8 mouse cellular contexts compared by ENCODE assay signal in the genomic region with DNA sequence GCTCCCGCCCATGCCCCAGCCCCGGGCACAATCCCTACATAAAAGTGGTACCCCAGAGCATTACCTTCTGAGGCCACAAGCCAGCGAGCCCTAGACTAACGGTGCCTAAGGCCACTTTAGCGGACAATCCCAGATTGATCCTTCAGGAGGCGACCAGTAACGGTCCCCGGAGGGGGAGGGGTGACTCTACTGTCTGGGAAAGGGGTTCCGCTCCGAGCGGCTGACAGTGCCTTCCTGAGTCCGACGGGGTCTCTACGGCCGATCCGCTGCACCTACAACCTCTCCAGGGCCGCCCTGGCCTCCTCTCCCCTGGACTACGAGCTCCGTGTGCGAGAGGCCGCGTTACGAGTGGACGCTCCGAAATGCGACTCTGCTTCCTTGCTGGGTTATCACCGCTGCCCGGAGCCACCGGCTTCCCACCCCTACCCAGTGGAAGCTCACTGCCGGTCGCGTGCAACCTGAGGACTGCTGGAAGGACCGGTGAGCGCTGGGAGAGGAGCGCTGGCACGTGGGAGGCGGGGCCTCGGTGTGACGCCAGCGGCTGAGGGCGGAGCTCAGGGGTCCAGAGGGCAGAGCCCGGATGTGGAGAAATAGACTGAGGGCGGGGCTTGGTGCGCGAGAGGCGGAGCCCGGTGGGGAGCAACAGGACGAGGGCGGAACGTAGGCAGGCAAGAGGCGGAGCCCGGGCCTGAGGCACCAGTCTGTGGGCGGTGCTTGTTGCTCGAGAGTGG. TPM values are rescaled to one million over a fixed set of nuclear protein-coding genes. Genes with fewer than 3 reads are reported as not detected.
DNase-seq lines count a peak whose midpoint lies in the region; ATAC-seq and TF ChIP-seq lines count a peak whose summit lies in the region.

No protein-coding gene starts in this region.

- H3K4me2 ChIP-seq in forebrain, embryonic 15.5 days (replicated peaks) = peak overlapping the region; percentile 91

- no peak for TF ChIP-seq CTCF in lung, adult 2 months (IDR thresholded peaks at IDR 0.05; ENCODE audit: insufficient read depth, low read length)

- WGBS in forebrain, embryonic 15.5 days = under 1% methylated on average over 54 of the region's 54 CpGs
- under 1% methylated on average over 54 of the region's 54 CpGs for WGBS in lung, adult 2 months

- ATAC-seq in forebrain, embryonic 15.5 days (replicated peaks) = peak; percentile 99
- peak; percentile 99 for ATAC-seq in neutrophil, adult 5-6 weeks (ENCODE audit: extremely low read depth, insufficient number of reproducible peaks, low FRiP score, poor library complexity, severe bottlenecking)

- H3K4me3 ChIP-seq in ES-E14 (ENCODE audit: insufficient read depth in 1 of 2, low read depth in 1 of 2, low read length in 2 of 2, poor library complexity in 1 of 2, severe bottlenecking in 1 of 2) = peak overlapping the region; percentile 82 to 85
- peak overlapping the region; percentile 69 for H3K4me3 ChIP-seq in forebrain, embryonic 15.5 days
- peak overlapping the region; percentile 72 for H3K4me3 ChIP-seq in lung, adult 2 months (replicated peaks; ENCODE audit: extremely low read depth, low read depth, low read length)

- H3K9ac ChIP-seq in ES-E14 (ENCODE audit: insufficient read depth, low read depth, low read length, poor library complexity, severe bottlenecking) = peak overlapping the region; percentile 88
- peak overlapping the region; percentile 57 for H3K9ac ChIP-seq in forebrain, embryonic 15.5 days (replicated peaks)

- in situ Hi-C loops in ES-E14 (cut with MboI; ENCODE audit: low sequenced_read_pairs in 2 of 2, unreplicated experiment in 2 of 2) = no loop called here

- no peak overlapping the region; the same call in 1 of the 2 replicates for H3K27ac ChIP-seq in ES-E14 (ENCODE audit: insufficient read depth, low read depth, low read length, poor library complexity, severe bottlenecking)
- H3K27ac ChIP-seq in forebrain, embryonic 15.5 days (replicated peaks) = no peak overlapping the region

- intact Hi-C loops in heart, postnatal 25 days (cut with DNase I) = loop anchor here (5.0 kb wide), 1 partner anchor 107 kb away; no protein-coding TSS in a partner anchor

- H3K9me3 ChIP-seq in ES-E14 (ENCODE audit: control insufficient read depth, insufficient read depth, low read depth, low read length) = no peaks in the 10 kb centered on the region
- no peaks in the 10 kb centered on the region for H3K9me3 ChIP-seq in forebrain, embryonic 15.5 days

- DNase-seq in ES-E14 (ENCODE audit: low read depth, low spot score) = peak; percentile 98
- peak; percentile 99 for DNase-seq in cerebellum, adult 11-12 months
- DNase-seq in heart, postnatal 25 days (ENCODE audit: low spot score) = peak; percentile 98
- DNase-seq in layer of hippocampus, adult 18-20 months (ENCODE audit: low spot score in 2 of 2) = peak; percentile 98
- peak; percentile 100 for DNase-seq in lung, adult 2 months
- DNase-seq in thymus, adult 18-20 months = peak; percentile 92 to 93

- TF ChIP-seq POLR2A in lung, adult 2 months (IDR thresholded peaks at IDR 0.05; ENCODE audit: borderline replicate concordance, extremely low read depth, low read depth, low read length) = peak; percentile 55; the same call in 1 of the 2 replicates

- H3K27me3 ChIP-seq in forebrain, embryonic 15.5 days = no peaks in the 10 kb centered on the region

- H3K4me1 ChIP-seq in ES-E14 (ENCODE audit: control insufficient read depth in 2 of 2, insufficient read depth in 2 of 2, low read length in 2 of 2, poor library complexity in 1 of 2) = no peaks in the 10 kb centered on the region; a peak in 1 of 4 replicates
- peaks cover 11% of the 10 kb centered on the region for H3K4me1 ChIP-seq in forebrain, embryonic 15.5 days
- H3K4me1 ChIP-seq in lung, adult 2 months (ENCODE audit: control insufficient read depth, insufficient read depth, low read length) = no peaks in the 10 kb centered on the region

- no peaks in the 10 kb centered on the region for H3K36me3 ChIP-seq in ES-E14 (ENCODE audit: control insufficient read depth, insufficient read depth, low read length, poor library complexity, severe bottlenecking)
- H3K36me3 ChIP-seq in forebrain, embryonic 15.5 days = no peaks in the 10 kb centered on the region

TF ChIP-seq in ES-E14, 5 proteins besides CTCF, POLR2A, EP300 and RAD21:
- no peak for TF ChIP-seq ZNF384 (IDR thresholded peaks at IDR 0.05; ENCODE audit: low read depth, low read length)
- TF ChIP-seq HCFC1 (IDR thresholded peaks at IDR 0.05; ENCODE audit: borderline replicate concordance, insufficient read depth, low read length) = no peak
- TF ChIP-seq ZC3H11A (IDR thresholded peaks at IDR 0.05; ENCODE audit: borderline replicate concordance, low read depth, low read length) = no peak
- TF ChIP-seq CHD2 (IDR thresholded peaks at IDR 0.05; ENCODE audit: low read depth, low read length) = no peak
- no peak for TF ChIP-seq MAFK (IDR thresholded peaks at IDR 0.05; ENCODE audit: insufficient read depth, low read depth, low read length)

RNA-seq across cellular contexts. Expression of a gene that starts 56.9 kb away (rescaled TPM):
- 161 and 175 TPM in 2 replicates for total RNA-seq in ES-E14 (2012; rRNA removed)
- polyA plus RNA-seq in forebrain, embryonic 15.5 days (2015; fragmentation: Nextera tagmentation; extraction: Ambion mirVana) = 45.9 and 47.7 TPM in 2 replicates
- total RNA-seq in heart, postnatal 25 days (2021) = 100 to 1,000 TPM; 129 to 132 TPM
- total RNA-seq in layer of hippocampus, adult 18-20 months (2021) = 10 to 100 TPM; 48.4 to 53.8 TPM
- polyA plus RNA-seq in lung, adult 2 months (2012; rRNA removed) = 255 and 312 TPM in 2 replicates
- 1.7 and 2.3 TPM in 2 replicates for total RNA-seq in neutrophil, adult 5-6 weeks (2017)

Comparison
In these comparisons a context has a peak if more than half of its experiments do, and no peak if none do; other contexts are left out.
1. RNA of a gene that starts 56.9 kb away (total RNA-seq): 161 to 175 TPM in ES-E14, 129 to 132 TPM in heart, postnatal 25 days and 48.4 to 53.8 TPM in layer of hippocampus, adult 18-20 months; 1.7 to 2.3 TPM in neutrophil, adult 5-6 weeks; every median in the first group is over 10 times any median in the second.
2. Peak in every context shown above with its lines, with median percentiles within 50 percentile points of each other: DNase-seq and H3K4me3 ChIP-seq.